Mouse (Mus musculus) forebrain, embryonic 14.5 days (tissue): ENCODE data around the gene F7. TPM values are rescaled to one million over a fixed set of nuclear protein-coding genes. Genes with fewer than 3 reads are reported as not detected.

ENCODE experiments used
- ATAC-seq: fragments of 200-750 bp; cut with Nextera tagmentation; 2 replicates; pipeline ENCODE4 v1.8.0; 2017; ENCODE audit warnings: mild to moderate bottlenecking, moderate library complexity
- DNase-seq: peaks from one replicate; pipeline ENCODE4 v3.0.0-alpha.2; 2015; ENCODE audit warnings: low spot score
- H3K27ac ChIP-seq: fragments of 300-500 bp; sonication (generic); 2 replicates; pipeline ENCODE4 v1.5.1; 2014; ENCODE audit warnings: low read depth, mild to moderate bottlenecking, control low read depth, low read length, moderate library complexity
- H3K27me3 ChIP-seq: fragments of 300-500 bp; sonication (generic); replicated peaks from 2 replicates; pipeline ENCODE4 v1.6.1; 2014; ENCODE audit warnings: low read length, control low read depth, mixed read lengths; ENCODE audit not compliant: control insufficient read depth, insufficient read depth
- H3K36me3 ChIP-seq: fragments of 300-500 bp; sonication (generic); 2 replicates; pipeline ENCODE4 v1.6.1; 2014; ENCODE audit warnings: low read length, control low read depth; ENCODE audit not compliant: control insufficient read depth, insufficient read depth
- H3K4me1 ChIP-seq: fragments of 300-500 bp; sonication (generic); 2 replicates; pipeline ENCODE4 v1.6.1; 2014; ENCODE audit warnings: antibody characterized with exemption, low read length, control low read depth; ENCODE audit not compliant: control insufficient read depth, insufficient read depth
- H3K4me2 ChIP-seq: fragments of 300-500 bp; sonication (generic); 2 replicates; pipeline ENCODE4 v1.6.1; 2014; ENCODE audit warnings: mild to moderate bottlenecking, control low read depth, low read length
- H3K4me3 ChIP-seq: fragments of 300-500 bp; sonication (generic); 2 replicates; pipeline ENCODE4 v1.5.1; 2014; ENCODE audit warnings: low read depth, low read length, control low read depth
- H3K9ac ChIP-seq: fragments of 300-500 bp; sonication (generic); 2 replicates; pipeline ENCODE4 v1.6.1; 2014; ENCODE audit warnings: mild to moderate bottlenecking, low read length, control low read depth, moderate library complexity
- H3K9me3 ChIP-seq: fragments of 300-500 bp; sonication (generic); replicated peaks from 2 replicates; pipeline ENCODE4 v1.6.1; 2016; ENCODE audit warnings: low read length, control low read depth, mixed read lengths; ENCODE audit not compliant: control insufficient read depth
- WGBS: fragments of 180-500 bp; shearing (Covaris S2); extraction: QIAGEN DNeasy Blood & Tissue Kit; methylation state at CpG from one replicate; pipeline ENCODE4 v1.1.7; 2014; 5-methylcytosine and 5-hydroxymethylcytosine counted together
- polyA plus RNA-seq: library from polyadenylated mRNA; unstranded; fragments of >200 nt; fragmentation: Nextera tagmentation; extraction: Ambion mirVana; gene quantifications from 2 replicates; pipeline ENCODE4 v1.2.1, GENCODE M21; 2014

The F7 gene
- polyA plus RNA-seq, 1 experiment from 2014 or later = not detected

DNA sequence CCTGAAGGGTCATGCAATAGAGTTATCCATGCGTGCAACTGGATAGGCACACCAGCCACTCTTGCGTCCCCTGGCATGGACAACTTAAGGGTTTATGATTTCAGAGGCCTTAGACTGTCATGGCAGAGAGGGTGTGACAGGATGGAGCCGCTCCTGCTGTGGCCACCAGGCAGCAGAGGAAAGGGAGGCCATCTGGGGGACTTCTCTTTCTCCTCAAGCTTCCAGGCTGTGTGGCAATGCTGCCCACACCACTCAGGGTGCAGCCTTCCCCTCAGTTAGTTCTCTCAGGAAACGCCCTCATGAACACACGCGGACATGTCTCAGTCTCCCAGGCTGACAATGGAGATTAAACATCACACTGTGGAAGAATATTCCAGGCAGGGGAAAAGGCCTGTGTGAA is 13.2 kb downstream of the F7 start:
- Histone ChIP-seq H3K9me3 (no peaks in the 10 kb centered on the region), H3K36me3 (no peaks in the 10 kb centered on the region), H3K4me1 (no peaks in the 10 kb centered on the region), H3K4me2 (no peak overlapping the region), H3K27me3 (no peaks in the 10 kb centered on the region), H3K4me3 (no peak overlapping the region), H3K9ac (no peak overlapping the region), H3K27ac (no peak overlapping the region)
- ATAC-seq = no peak
- DNase-seq = no peak
- WGBS = 89% methylated on average over 6 of the region's 6 CpGs

DNA sequence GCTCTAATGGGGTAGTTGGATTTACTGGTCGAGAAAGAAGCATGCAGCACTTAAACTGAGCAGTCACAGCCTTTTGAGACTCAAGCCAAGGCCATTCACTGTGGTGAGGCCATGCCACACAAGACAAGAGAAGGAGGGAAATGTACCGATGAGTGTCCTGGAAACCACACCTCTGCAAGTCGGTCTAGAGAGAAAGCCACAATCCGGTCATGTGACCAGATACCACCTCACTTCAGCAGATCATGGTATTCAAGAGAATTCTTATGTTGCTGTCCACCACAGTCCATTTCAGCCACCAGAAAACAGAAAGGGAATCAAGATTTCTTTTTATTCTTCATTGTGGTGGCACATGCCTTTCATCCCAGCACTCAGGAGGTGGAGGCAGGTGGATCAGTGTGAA is 15.6 kb downstream of the F7 start:
- H3K36me3 ChIP-seq = no peaks in the 10 kb centered on the region
- WGBS = 85% methylated on average over 4 of the region's 4 CpGs
- no peaks in the 10 kb centered on the region for H3K4me1 ChIP-seq
- no peaks in the 10 kb centered on the region for H3K9me3 ChIP-seq
- H3K27me3 ChIP-seq = no peaks in the 10 kb centered on the region
- DNase-seq (no peak), ATAC-seq (no peak)
- H3K4me3 ChIP-seq = no peak overlapping the region
- H3K9ac ChIP-seq = no peak overlapping the region
- no peak overlapping the region for H3K27ac ChIP-seq
- no peak overlapping the region for H3K4me2 ChIP-seq

GRCm38 (mm10) chr8:13047652-13048051 is 21.8 kb downstream of the F7 start:
- no peak overlapping the region for H3K4me2 ChIP-seq
- ATAC-seq = no peak
- no peak overlapping the region for H3K4me3 ChIP-seq
- no peak overlapping the region for H3K27ac ChIP-seq
- H3K36me3 ChIP-seq = no peaks in the 10 kb centered on the region
- no peaks in the 10 kb centered on the region for H3K9me3 ChIP-seq
- H3K27me3 ChIP-seq = no peaks in the 10 kb centered on the region
- 54% methylated on average over 5 of the region's 5 CpGs for WGBS
- no peaks in the 10 kb centered on the region for H3K4me1 ChIP-seq
- no peak overlapping the region for H3K9ac ChIP-seq
- peak; percentile 13 for DNase-seq

- ATAC-seq = no peak
- Histone ChIP-seq H3K4me1 (no peaks in the 10 kb centered on the region), H3K27me3 (no peaks in the 10 kb centered on the region), H3K27ac (no peak overlapping the region), H3K36me3 (no peaks in the 10 kb centered on the region), H3K9me3 (no peaks in the 10 kb centered on the region), H3K9ac (no peak overlapping the region), H3K4me3 (no peak overlapping the region), H3K4me2 (no peak overlapping the region)
- WGBS = 87% methylated on average over 10 of the region's 10 CpGs
- no peak for DNase-seq
These were observed 24.7 kb downstream of the F7 start for GRCm38 (mm10) chr8:13050550-13050949.

- 88% methylated on average over 4 of the region's 4 CpGs for WGBS
- no peaks in the 10 kb centered on the region for H3K27me3 ChIP-seq
- no peaks in the 10 kb centered on the region for H3K4me1 ChIP-seq
- no peak overlapping the region for H3K4me3 ChIP-seq
- no peak overlapping the region for H3K9ac ChIP-seq
- H3K27ac ChIP-seq = no peak overlapping the region
- no peaks in the 10 kb centered on the region for H3K9me3 ChIP-seq
- H3K36me3 ChIP-seq = no peaks in the 10 kb centered on the region
- no peak overlapping the region for H3K4me2 ChIP-seq
- ATAC-seq (no peak), DNase-seq (no peak)
These were observed 31.5 kb downstream of the F7 start for GRCm38 (mm10) chr8:13057351-13057750.

- no peaks in the 10 kb centered on the region for H3K36me3 ChIP-seq
- ATAC-seq = no peak
- no peaks in the 10 kb centered on the region for H3K9me3 ChIP-seq
- 86% methylated on average over 17 of the region's 17 CpGs for WGBS
- H3K9ac ChIP-seq = no peak within 1 kb of the TSS
- H3K4me1 ChIP-seq = no peaks in the 10 kb centered on the region
- no peaks in the 10 kb centered on the region for H3K27me3 ChIP-seq
- no peak for DNase-seq
- no peak within 1 kb of the TSS for H3K27ac ChIP-seq
- no peak within 1 kb of the TSS for H3K4me3 ChIP-seq
- no peak within 1 kb of the TSS for H3K4me2 ChIP-seq
These were observed 34.8 kb downstream of the F7 start, which contains the start of gene Proz for GRCm38 (mm10) chr8:13060441-13061150. TSS of gene Proz (plus strand) at chr8:13060914.

DNA sequence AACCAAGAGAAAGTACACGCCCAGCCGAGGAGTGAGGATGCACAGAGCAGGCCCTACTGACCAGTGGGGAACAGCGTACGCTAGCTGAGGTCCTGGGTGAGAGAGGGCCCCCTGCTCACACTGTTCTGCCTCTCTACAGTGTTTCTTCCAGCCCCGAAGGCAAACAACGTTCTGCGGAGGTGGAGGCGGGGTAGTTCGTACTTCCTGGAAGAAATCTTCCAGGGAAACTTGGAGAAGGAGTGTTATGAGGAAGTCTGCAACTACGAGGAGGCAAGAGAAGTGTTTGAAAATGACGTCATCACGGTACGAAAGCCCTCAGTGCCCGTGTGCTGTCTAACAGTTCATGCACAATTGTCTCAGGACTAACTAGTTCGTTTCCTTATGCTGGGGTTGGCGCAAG is 37.3 kb downstream of the F7 start:
- Histone ChIP-seq H3K9me3 (no peaks in the 10 kb centered on the region), H3K4me2 (no peak overlapping the region), H3K27ac (no peak overlapping the region), H3K4me3 (no peak overlapping the region), H3K36me3 (no peaks in the 10 kb centered on the region), H3K27me3 (no peaks in the 10 kb centered on the region), H3K9ac (no peak overlapping the region), H3K4me1 (no peaks in the 10 kb centered on the region)
- 80% methylated on average over 16 of the region's 16 CpGs for WGBS
- no peak for ATAC-seq
- no peak for DNase-seq

DNA sequence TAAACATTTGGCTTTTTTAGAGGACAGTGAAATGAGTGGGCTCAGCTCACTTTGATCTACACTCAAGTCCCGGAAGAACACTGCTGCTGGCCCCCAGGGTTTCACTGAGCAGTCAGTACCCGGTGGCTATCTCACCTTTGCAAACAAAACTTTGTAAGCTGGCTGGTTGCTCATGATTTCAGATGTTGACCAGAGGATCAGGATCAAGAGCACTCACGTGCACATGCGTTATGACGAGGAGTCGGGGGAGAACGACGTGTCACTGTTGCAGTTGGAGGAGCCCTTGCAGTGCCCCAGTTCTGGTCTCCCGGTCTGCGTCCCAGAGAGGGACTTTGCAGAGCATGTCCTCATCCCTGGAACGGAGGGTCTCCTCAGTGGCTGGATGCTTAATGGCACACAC is 47.4 kb downstream of the F7 start:
- WGBS = 95% methylated on average over 11 of the region's 11 CpGs
- no peaks in the 10 kb centered on the region for H3K9me3 ChIP-seq
- peaks cover 57% of the 10 kb centered on the region for H3K36me3 ChIP-seq
- H3K4me2 ChIP-seq = no peak overlapping the region
- no peaks in the 10 kb centered on the region for H3K27me3 ChIP-seq
- H3K4me3 ChIP-seq = no peak overlapping the region
- no peaks in the 10 kb centered on the region for H3K4me1 ChIP-seq
- no peak overlapping the region for H3K27ac ChIP-seq
- DNase-seq (no peak), ATAC-seq (no peak)
- H3K9ac ChIP-seq = no peak overlapping the region

GRCm38 (mm10) chr8:13075044-13075443 is 49.2 kb downstream of the F7 start:
- Histone ChIP-seq H3K9ac (no peak overlapping the region), H3K4me1 (no peaks in the 10 kb centered on the region), H3K4me3 (no peak overlapping the region), H3K4me2 (no peak overlapping the region), H3K36me3 (peaks cover 75% of the 10 kb centered on the region), H3K27ac (no peak overlapping the region), H3K9me3 (no peaks in the 10 kb centered on the region), H3K27me3 (no peaks in the 10 kb centered on the region)
- 96% methylated on average over 8 of the region's 8 CpGs for WGBS
- ATAC-seq (no peak), DNase-seq (no peak)
